Mouse (Mus musculus) testis, adult 2 months (tissue): ENCODE results near the gene Zbtb42. TPM values are rescaled to one million over a fixed set of nuclear protein-coding genes. Genes with fewer than 3 reads are reported as not detected.

Experiments used
- H3K27ac ChIP-seq: fragments of 200-500 bp; 2 replicates; pipeline ENCODE4 v1.5.1; 2012; ENCODE audit warnings: low read depth, low read length; ENCODE audit not compliant: control insufficient read depth, insufficient read depth
- H3K27me3 ChIP-seq: fragments of 200-500 bp; 2 replicates; pipeline ENCODE4 v1.6.1; 2012; ENCODE audit warnings: mild to moderate bottlenecking, low read length, moderate library complexity; ENCODE audit not compliant: control insufficient read depth, insufficient read depth
- H3K36me3 ChIP-seq: fragments of 200-500 bp; 2 replicates; pipeline ENCODE4 v1.6.1; 2012; ENCODE audit warnings: mild to moderate bottlenecking, low read length; ENCODE audit not compliant: control insufficient read depth, insufficient read depth
- H3K4me1 ChIP-seq: fragments of 200-500 bp; 2 replicates; pipeline ENCODE4 v1.6.1; 2012; ENCODE audit warnings: low read length; ENCODE audit not compliant: control insufficient read depth, insufficient read depth
- H3K4me3 ChIP-seq: fragments of 200-500 bp; 2 replicates; pipeline ENCODE4 v1.5.1; 2012; ENCODE audit warnings: low read depth, mild to moderate bottlenecking, low read length, moderate library complexity, mixed read lengths; ENCODE audit not compliant: control insufficient read depth
- CTCF ChIP-seq: fragments of 200-500 bp; IDR thresholded peaks from 2 replicates; pipeline ENCODE4 v1.5.1; 2012; ENCODE audit warnings: low read depth, mild to moderate bottlenecking, inconsistent platforms, low read length, moderate library complexity; ENCODE audit not compliant: control insufficient read depth, insufficient read depth, insufficient replicate concordance
- POLR2A ChIP-seq: fragments of 200-500 bp; IDR thresholded peaks from 2 replicates; pipeline ENCODE4 v1.6.1; 2012; ENCODE audit warnings: low read depth, mild to moderate bottlenecking, inconsistent platforms, low read length, moderate library complexity; ENCODE audit not compliant: control insufficient read depth
- polyA plus RNA-seq: library from polyadenylated mRNA; depleted of rRNA; stranded (reverse); fragments of >200 nt; gene quantifications from 2 replicates; pipeline ENCODE4 v1.2.3, GENCODE M21; 2012; rRNA removed

Gene Zbtb42
- polyA plus RNA-seq, 1 experiment, result 49.9 TPM

GRCm38 (mm10) chr12:112724077-112724805 lies 45.6 kb downstream of the Zbtb42 start:
- Histone ChIP-seq H3K4me3 (no peak overlapping the region), H3K27ac (no peak overlapping the region), H3K36me3 (no peaks in the 10 kb centered on the region), H3K4me1 (peaks cover 15% of the 10 kb centered on the region), H3K27me3 (no peaks in the 10 kb centered on the region)
- TF ChIP-seq CTCF, result peak; percentile 28; the same call in 1 of the 2 replicates
- no peak for TF ChIP-seq POLR2A

DNA sequence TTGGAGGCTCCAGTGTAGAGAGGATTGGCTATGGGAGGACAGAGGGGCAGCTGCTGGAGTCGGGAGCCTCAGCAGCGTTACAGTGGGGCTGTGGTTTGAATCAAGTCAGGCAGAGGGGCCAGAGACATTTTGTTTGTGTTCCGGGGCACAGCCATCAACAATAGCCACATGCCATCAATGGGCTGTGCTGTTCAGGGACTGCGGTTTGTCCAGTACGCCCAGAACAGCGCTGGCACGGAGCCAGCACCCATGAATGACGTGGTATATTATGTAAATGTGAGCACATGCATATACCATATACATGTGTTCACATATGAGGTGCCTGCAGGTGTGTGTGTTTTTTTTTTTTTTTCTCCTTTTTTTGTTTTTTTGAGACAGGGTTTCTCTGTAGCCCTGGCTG lies 49.2 kb downstream of the Zbtb42 start:
- Histone ChIP-seq H3K4me1 (peaks cover 4% of the 10 kb centered on the region), H3K36me3 (no peaks in the 10 kb centered on the region)
- no peak for TF ChIP-seq POLR2A
- TF ChIP-seq CTCF, result no peak

GRCm38 (mm10) chr12:112730808-112731207 lies 52.2 kb downstream of the Zbtb42 start:
- Histone ChIP-seq H3K27me3 (no peaks in the 10 kb centered on the region), H3K4me3 (no peak overlapping the region), H3K27ac (no peak overlapping the region), H3K36me3 (no peaks in the 10 kb centered on the region), H3K4me1 (no peaks in the 10 kb centered on the region)
- TF ChIP-seq POLR2A (no peak), CTCF (no peak)

More for the DNA sequence above, 49.2 kb downstream of the Zbtb42 start:
- H3K27me3 ChIP-seq, result no peaks in the 10 kb centered on the region
- no peak overlapping the region for H3K27ac ChIP-seq
- H3K4me3 ChIP-seq, result no peak overlapping the region

Other genes starting within 250 kb of the Zbtb42 start
- 0.35 and 0.42 TPM in 2 replicates for gene A530016L24Rik, start 189.4 kb upstream of the Zbtb42 start, polyA plus RNA-seq
- 2.1 and 2.5 TPM in 2 replicates for gene Tmem179, start 162.1 kb upstream of the Zbtb42 start, polyA plus RNA-seq
- 2.9 TPM in 2 replicates for gene Inf2, start 90.0 kb upstream of the Zbtb42 start, polyA plus RNA-seq
- gene Adssl1, start 58.8 kb upstream of the Zbtb42 start, polyA plus RNA-seq, result 7.9 and 8.9 TPM in 2 replicates
- gene Siva1, start 34.1 kb upstream of the Zbtb42 start, polyA plus RNA-seq, result 36.0 and 41.7 TPM in 2 replicates
- gene Akt1, start 3.9 kb upstream of the Zbtb42 start, polyA plus RNA-seq, result 28.3 and 29.1 TPM in 2 replicates
- 27.4 and 28.8 TPM in 2 replicates for gene Cep170b, start 41.6 kb downstream of the Zbtb42 start, polyA plus RNA-seq
- 4.0 TPM in 2 replicates for gene Pld4, start 81.8 kb downstream of the Zbtb42 start, polyA plus RNA-seq
- gene Ahnak2, start 123.8 kb downstream of the Zbtb42 start, polyA plus RNA-seq, result 1.2 TPM in 2 replicates
- 77.8 and 87.0 TPM in 2 replicates for gene Clba1, start 130.1 kb downstream of the Zbtb42 start, polyA plus RNA-seq
- gene Cdca4, start 150.6 kb downstream of the Zbtb42 start, polyA plus RNA-seq, result 23.7 and 23.9 TPM in 2 replicates
- 1.7 and 1.9 TPM in 2 replicates for gene Gpr132, start 189.4 kb downstream of the Zbtb42 start, polyA plus RNA-seq